Mouse (Mus musculus) A20 (cell line): ENCODE measurements at regions not wholly inside any gene's neighbourhood (a gene's known extent, or its start where the extent isn't known, plus 50 kb on each side); places are given as distances from the start of the nearest gene placed in this dataset.

ENCODE experiments used
- DNase-seq: peaks from one replicate; pipeline ENCODE4 v3.0.0-alpha.2; 2011; ENCODE audit warnings: low read depth, low spot score

DNA sequence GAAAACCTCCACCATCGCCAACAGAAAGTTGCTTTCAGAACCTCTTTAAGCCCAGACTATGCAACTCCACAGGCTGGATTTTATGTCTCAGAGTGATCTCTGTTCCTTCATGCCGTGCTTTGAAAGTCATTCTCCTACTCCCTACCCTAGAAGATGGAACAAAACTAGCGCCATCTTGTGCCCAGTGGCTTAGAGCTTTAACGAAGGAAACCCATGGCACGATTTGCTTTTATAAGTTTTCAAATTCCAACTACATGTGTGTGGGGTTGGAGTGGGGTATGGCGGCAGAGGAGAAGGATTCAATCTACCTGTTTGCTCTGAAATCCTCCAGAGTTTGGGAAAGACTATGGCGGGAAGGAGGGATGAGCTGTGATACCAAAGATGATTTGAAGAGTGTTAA lies 118.7 kb upstream of the Tmem45b start:
- DNase-seq: no peak

DNA sequence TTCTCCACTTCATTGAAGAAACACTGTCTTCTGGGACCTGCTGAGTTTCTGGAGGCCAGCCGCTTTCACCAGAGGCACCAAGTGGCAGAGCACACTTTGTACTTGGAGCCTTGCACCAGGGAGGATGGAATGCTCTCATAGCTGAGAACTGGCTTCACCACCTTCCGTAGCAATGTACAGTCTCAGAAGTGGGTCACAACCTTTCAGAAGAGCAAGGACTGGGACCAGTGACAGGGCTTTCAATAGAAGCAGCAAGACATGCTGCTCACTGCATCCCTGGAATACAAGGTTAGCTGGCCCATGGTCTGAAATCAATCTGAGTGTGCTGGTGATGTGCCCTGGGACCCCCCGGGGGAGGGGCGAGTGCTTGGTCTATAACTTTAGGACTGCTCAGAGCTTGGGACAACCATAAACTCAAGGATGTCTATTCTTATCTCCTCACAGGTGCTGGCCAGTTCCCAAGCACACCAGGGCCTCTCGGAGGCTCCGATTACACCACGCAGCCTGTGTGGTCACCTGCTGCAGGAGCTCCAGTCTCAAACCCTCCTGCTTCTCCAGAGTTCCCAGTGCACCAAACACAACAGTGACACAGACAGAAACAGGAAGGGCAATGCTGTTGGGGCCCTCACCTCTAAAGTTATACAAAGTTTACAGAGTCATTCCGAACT lies 114.4 kb upstream of the Tmem45b start:
- no peak for DNase-seq

DNA sequence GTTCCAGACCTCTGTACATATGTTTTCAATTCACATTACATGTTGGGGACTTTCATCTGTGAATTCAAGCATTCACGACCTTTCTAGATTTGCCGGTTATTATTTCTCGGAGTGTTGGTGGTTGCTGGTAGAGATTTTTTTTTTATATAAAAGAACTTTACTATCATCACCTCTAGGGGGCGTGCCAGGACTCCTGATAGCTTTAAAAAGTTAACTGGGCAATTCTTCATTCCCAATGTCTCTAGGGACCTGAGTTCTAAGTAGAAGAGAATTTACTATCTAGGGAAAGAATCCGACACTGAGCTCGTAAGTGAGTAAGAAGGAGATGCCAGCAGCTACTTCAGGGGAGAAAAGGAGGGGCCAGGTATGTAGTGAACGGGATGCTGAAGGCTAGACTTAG lies 112.8 kb upstream of the Tmem45b start:
- DNase-seq: no peak

DNA sequence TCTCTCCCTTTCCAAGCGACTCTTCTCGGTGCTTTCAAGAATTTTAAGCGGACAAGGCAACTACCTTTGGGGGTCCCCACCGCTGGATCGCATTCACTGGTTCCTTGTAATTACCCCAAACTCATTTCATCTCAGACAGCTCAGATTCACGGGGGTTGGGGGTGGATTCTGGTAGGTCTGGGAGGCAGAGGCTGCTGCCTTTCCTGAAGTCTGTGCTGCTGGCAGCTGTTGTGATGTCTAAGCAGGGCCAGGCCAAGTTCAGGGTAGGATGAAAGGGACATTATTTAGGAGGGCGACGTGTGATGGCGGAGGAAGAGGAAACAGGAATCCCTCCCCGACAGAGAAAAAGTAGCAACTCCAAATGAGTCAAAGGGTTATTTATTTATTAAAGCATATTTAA lies 102.8 kb upstream of the Tmem45b start:
- DNase-seq: no peak

DNA sequence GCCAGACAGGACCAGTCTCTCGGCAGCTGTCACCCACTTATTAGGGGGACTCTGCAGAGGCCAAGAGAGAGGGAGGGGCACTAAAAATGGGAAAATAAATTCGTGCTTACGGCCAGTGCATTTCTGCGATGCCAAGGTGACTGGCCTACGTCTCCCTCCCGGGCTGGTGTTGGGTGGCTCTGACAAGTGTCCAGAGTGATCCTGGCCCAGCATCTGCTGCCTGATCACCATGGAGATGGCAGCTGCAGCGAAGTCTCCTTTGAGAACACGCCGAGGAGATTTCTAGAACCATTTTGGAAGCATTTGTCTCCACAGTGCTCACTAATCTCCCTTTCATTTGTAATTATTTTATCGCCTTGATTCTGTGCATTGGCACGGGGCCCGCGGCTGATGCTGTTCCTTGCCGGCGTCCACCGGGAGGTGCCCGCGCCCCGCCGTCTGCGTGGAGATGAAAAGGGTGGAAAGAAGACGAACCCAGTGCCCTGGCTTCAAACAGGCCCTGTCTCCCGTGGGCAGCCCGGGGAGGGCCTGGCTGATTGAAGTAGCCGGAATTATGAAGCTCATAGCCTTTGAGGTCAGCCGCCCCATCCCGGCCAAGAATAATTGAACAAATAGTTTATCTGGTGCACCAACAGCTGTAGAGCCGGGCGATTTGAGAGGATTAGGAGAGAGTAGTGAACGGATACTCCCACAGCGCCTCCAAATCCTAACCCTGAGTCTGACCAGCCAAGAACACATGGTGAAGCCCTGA lies 102.2 kb upstream of the Tmem45b start:
- DNase-seq: no peak

DNA sequence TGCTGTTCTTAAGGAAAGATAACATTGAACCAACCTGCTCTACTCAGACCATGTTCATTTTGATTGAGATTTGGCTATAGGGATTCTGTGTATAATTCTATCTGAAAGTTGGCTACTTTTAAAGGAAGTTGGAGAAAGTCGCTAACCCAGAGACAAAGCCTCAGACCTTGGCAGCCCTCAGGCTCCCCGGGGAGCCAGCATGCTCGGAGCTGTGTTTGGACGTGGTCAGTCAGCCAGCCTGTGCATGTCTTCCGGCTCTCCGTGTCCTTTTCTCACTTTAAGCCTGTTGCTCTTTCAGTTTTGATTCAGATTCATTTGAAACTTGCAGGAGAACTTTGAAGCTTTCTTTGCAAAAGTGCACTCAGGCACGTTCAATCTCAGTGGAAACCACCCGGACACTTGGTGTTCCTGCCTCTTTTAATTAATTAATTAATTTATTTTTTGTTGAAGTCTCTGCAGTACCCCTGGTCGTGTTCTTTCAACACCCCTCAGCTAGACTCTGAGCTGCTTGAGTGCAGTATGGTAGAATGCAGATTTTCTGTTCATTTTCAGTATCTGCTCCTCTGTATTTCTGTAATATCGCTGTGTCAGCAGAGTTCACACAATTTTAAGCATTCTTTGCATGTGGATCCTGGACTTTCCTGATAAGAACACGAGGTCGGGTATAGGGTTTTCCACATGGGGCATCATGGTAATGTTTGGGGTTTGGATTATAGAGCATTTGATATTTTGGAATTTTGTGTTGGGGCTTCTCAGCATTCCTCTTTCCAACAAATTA lies 100.9 kb upstream of the Tmem45b start:
- no peak for DNase-seq

DNA sequence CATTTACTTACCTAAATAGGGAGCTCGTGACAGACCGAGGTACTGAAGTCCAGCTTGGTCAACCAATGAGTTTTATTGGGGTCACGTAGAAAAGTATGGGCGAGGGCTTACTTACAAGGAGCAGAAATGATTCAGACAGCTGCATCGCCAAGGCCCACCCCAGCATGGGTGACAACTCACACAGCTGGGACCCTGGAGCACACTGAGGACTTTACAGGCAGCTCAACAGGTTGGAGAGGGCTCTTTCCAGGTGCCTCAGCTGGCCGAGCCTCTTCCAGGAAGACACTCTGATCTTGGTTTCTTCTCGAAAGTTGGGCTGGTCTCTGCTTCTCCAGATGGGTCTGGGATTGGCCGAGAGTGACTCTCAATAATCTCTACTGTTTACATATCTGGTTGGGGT lies 99.3 kb upstream of the Tmem45b start:
- no peak for DNase-seq

DNA sequence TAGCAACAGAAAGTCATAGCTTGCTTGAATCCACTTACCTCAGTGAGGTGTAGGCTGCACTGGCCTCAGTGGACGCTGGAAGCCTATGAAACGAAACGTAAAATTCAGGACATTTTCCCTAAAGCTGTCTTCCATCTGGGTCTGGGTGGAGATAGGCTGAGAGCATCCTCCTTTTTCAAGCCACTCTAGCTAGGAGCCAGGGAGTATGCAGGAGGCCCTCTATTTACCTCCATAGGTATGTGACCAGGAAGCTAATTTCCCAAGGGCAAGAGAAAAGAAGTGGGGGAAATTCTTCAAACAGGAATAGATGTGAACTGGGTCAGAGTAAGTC lies 95.9 kb upstream of the Tmem45b start:
- DNase-seq: no peak

DNA sequence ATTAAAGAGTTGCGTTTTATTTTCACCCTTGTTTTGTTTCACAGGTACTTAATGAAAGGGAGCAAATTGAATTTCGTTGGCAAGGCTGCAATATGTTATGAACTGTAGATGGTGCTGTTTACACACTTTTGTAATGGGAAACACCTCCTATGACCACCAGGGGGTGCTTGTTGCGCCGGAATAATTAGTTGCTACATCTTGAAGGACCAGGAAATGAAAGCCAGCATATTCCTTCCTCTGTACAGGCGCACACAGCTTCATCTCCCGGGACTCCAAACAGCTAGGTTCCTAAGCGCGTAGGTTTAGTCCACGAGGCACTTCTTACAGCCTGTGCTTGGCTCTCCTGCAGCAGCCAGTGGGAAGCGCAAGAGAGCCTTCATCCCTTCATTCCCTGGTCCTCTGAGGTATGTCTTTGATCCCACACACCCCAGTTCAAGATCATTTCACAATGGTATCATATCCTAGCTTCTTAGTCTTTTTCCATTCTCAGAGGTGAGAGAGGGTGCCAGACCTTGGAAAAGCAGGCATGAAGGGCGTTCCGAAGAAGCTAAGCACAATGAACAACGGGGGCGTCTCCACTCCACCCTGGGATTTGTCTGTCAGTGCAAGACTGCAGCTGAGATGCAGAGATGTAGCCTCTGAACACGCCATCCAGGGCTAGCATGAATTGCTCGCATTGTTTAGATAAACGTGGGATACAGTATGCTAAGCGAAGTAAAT lies 95.4 kb upstream of the Tmem45b start:
- peak; percentile 80 for DNase-seq

DNA sequence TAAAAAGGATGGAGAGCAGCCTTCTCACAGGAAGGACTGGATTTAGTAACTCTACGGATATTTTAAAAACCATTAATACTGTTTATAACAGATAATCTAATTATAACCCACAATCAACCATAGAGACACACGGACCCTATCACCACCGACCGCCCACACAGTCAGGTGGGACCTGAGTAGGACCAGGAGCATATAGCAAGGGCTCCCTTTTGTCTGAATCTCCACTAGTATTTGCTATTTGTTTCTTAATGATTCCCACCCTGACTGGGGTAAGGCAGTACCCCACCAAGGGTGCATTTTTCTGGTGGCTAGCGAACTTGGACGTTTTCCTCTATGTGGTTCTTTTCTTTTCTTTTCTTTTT lies 79.4 kb upstream of the Tmem45b start:
- DNase-seq: no peak

DNA sequence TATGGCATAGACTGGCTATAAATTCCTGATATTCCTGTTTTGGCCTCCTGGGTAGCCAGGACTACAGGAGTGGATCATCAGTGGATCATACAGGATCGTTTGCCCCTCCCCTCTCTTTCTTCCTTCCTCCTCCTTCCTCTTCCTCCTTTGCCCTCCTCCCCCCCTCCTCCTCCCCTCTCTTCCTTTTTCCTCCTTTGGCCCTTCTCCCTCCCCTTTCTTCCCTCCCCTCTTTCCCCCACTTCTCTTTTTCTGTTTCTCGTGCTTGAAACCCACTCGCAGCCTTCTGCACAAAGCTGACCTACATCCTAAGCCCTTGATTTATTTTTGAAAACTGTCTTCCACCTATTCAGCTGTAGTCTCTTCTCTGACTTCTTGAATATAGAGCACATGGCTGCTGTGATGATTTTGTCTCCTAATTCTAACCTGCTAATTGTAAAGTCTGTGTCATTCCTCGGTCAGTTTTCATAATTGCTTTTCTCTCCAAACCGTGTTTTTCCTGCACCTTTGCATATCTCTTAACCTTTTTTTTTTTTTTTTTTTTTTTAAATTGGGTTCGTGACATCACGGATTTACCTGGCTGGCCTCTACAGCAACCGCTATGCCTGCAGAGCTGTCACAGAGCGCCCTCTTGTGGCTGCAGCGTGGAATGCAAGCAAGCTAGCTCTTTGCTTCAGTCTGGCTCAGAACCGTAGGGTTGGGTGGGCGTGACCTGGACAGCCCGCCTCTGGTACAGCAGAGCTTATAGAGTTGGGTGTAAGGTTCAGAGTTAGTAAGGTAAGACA lies 78.8 kb upstream of the Tmem45b start:
- DNase-seq: peak; percentile 83

DNA sequence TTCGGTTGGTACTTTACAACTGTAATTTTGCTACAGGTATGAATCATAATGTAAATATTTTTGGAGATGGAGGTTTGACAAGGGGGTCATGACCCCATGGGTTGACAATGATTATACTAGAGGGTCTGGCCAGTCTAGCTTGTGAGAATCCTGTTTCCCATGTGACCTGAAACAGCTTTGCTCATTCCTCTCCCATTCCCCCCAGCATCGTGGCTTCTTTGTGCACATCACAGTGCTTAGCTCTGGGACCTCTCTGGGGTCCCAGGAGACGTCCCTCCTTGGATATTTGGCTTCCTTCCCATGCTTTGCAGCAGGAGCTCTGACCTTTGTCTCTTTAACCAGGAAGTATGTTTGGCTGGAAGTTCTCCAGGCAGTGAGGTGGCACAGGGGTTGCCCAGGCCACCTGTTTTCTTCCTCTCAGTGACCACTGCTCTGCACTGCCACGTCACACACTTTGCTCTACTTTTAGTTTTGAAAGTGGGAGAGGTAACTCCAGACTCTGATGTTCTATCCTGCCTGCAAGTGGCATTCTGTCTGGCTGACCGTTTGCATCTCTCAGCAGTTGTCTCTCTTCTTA lies 77.4 kb upstream of the Tmem45b start:
- no peak for DNase-seq

DNA sequence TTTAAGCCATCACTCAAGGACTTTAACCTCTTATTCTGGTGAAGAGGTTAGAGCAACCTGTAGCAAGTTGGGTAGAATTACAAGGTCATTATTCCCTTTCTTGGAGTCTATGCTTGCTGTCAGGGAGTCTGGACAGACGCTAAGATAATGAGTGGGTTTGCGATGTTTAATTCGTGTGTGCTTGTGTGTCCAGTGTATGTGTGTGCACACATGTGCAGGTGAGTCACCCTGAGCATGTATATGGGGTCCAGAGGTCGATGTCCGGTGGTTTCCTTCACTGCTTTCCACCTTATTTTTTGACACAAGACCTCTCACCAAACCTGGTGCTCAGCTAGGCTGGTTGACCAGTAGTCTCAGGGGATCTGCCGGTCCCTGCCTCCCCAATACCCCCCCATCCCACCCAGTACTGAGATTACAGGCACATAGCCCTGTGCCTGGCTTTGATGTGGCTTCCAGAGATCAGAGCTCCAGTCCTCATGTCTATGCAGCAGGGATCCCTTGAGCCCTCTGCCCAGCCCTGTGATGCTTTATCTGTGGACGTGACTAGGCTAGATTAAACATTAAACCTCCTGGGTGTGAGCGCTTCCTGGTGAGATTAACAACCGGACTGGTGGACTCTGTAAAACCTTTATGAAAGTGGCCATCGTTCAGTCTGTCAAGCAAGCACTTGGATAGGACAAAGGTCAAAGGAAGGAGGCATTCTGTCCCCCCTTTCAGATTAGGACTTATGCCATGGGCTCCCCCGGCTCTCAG lies 74.4 kb upstream of the Tmem45b start:
- DNase-seq: no peak

DNA sequence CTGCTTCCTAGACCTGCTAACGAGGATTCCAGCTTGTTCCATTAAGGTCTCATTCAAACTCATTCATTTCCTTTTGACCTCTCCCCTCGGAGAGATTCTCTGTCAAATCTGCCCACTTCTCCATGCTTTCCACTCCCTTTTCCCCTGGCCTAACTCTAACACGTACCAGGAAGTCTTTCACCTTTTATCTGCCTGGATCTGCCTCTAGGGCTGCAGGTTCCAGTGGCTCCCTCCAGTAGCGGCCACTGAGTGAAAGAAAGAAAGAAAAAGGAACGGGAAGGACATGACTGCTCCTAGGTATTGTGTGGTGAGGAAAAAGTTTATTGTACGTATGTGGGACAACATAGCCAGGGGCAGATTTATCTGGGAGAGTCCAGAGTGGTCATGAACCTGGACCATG lies 64.8 kb upstream of the Tmem45b start:
- no peak for DNase-seq

DNA sequence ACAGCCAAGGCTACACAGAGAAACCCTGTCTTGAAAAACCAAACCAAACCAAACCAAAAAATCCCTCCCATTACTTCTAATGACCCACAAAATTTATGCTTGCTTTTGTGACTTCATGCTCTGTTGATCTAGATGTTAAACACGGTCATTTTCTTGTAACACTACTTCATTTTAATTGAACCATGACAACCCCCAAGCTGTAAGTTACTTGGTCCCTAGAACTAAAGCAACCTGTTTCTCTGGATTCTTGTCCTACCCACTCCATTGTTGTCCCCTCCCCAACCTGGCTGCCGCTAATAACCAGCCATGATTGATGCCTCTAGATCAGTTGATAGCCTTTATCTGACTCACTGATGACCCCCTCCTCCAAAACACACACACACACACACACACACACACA lies 63.0 kb upstream of the Tmem45b start:
- DNase-seq: no peak
